Mouse (Mus musculus) heart, adult 2 months (tissue): Measurements from ENCODE around the gene Abcc2. TPM values are rescaled to one million over a fixed set of nuclear protein-coding genes. Genes with fewer than 3 reads are reported as not detected.

ENCODE experiments used
- DNase-seq, 2 experiments: peaks; one replicate each; pipeline ENCODE4 v3.0.0; 2021
- H3K27ac ChIP-seq: fragments of 200-600 bp; 2 replicates; pipeline ENCODE4 v1.8.1; 2022
- H3K27me3 ChIP-seq: fragments of 200-500 bp; 2 replicates; pipeline ENCODE4 v1.6.1; 2012; ENCODE audit warnings: mild to moderate bottlenecking, low read length, inconsistent platforms, mixed read lengths; ENCODE audit not compliant: control insufficient read depth, insufficient read depth
- H3K36me3 ChIP-seq: fragments of 200-500 bp; 2 replicates; pipeline ENCODE4 v1.6.1; 2012; ENCODE audit warnings: low read length, inconsistent platforms; ENCODE audit not compliant: control insufficient read depth, insufficient read depth
- H3K4me1 ChIP-seq: fragments of 200-500 bp; 2 replicates; pipeline ENCODE4 v1.6.1; 2011; ENCODE audit warnings: low read length; ENCODE audit not compliant: control insufficient read depth, insufficient read depth
- H3K4me3 ChIP-seq: fragments of 200-600 bp; 2 replicates; pipeline ENCODE4 v1.8.1; 2022
- H3K79me2 ChIP-seq: fragments of 200-500 bp; replicated peaks from 2 replicates; pipeline ENCODE4 v1.6.1; 2012; ENCODE audit warnings: mild to moderate bottlenecking, inconsistent platforms, low read length, moderate library complexity, mixed read lengths; ENCODE audit not compliant: control insufficient read depth, insufficient read depth
- H3K9ac ChIP-seq: fragments of 200-500 bp; 2 replicates; pipeline ENCODE4 v1.6.1; 2012; ENCODE audit warnings: low read depth, mild to moderate bottlenecking, control low read depth, inconsistent platforms, low read length, mixed read lengths
- CTCF ChIP-seq: fragments of 200-600 bp; IDR thresholded peaks from 2 replicates; pipeline ENCODE4 v1.8.1; 2022; ENCODE audit warnings: antibody characterized with exemption, mild to moderate bottlenecking, moderate library complexity
- EP300 ChIP-seq: fragments of 200-500 bp; IDR thresholded peaks from 2 replicates; pipeline ENCODE4 v1.6.1; 2011; ENCODE audit warnings: low read depth, low read length, control low read depth; ENCODE audit not compliant: insufficient read depth
- POLR2A ChIP-seq: fragments of 200-500 bp; IDR thresholded peaks from 2 replicates; pipeline ENCODE4 v1.6.1; 2011; ENCODE audit warnings: mild to moderate bottlenecking, low read depth, low read length, control low read depth; ENCODE audit not compliant: insufficient read depth
- WGBS: fragments of 180-500 bp; shearing (Covaris S2); methylation state at CpG from one replicate; pipeline ENCODE4 v1.1.7; 2018; 5-methylcytosine and 5-hydroxymethylcytosine counted together
- intact Hi-C: fragments of 180-260 bp; cut with DNase I; formaldehyde crosslinking; loops from one replicate; pipeline ENCODE4 v1.15.1; 2025
- polyA plus RNA-seq: library from polyadenylated mRNA; depleted of rRNA; stranded (reverse); fragments of >200 nt; gene quantifications from 2 replicates; pipeline ENCODE4 v1.2.3, GENCODE M21; 2012
- total RNA-seq, 2 experiments: library from RNA; stranded (reverse); gene quantifications; 2 replicates each; pipeline ENCODE4 v1.2.3; 2021

Abcc2 gene
- total and polyA plus RNA-seq, 3 experiments: 0.06 TPM; not detected in 2

GRCm38 (mm10) chr19:43752489-43753225, 29.3 kb upstream of the Abcc2 start, which contains the start of the genes Cutc and Cox15:
Cutc (plus strand) TSS chr19:43752996.
Cox15 (minus strand) TSS chr19:43753000.
- peak; percentile 98 to 99 for DNase-seq
- Histone ChIP-seq H3K27ac (peak within 1 kb of the TSS; percentile 98), H3K4me1 (no peaks in the 10 kb centered on the region; the same call in 1 of the 2 replicates), H3K4me3 (peak within 1 kb of the TSS; percentile 78), H3K36me3 (peaks cover 5% of the 10 kb centered on the region; the same call in 1 of the 2 replicates), H3K79me2 (no peaks in the 10 kb centered on the region), H3K27me3 (no peaks in the 10 kb centered on the region), H3K9ac (peak within 1 kb of the TSS; percentile 95)
- intact Hi-C loops: loop anchor here (2.0 to 10.0 kb wide), 5 partner anchors 64 to 322 kb away; partner anchors contain the start of genes Entpd7 and Slc25a28
- TF ChIP-seq POLR2A: peak; percentile 89
- no peak for TF ChIP-seq EP300
- under 1% methylated on average over 62 of the region's 62 CpGs for WGBS

- peak overlapping the region; percentile 78 for H3K4me3 ChIP-seq
- intact Hi-C loops: loop anchor here (2.0 to 10.0 kb wide), 5 partner anchors 65 to 321 kb away; partner anchors contain the start of genes Entpd7 and Slc25a28
- no peaks in the 10 kb centered on the region; the same call in 1 of the 2 replicates for H3K4me1 ChIP-seq
- no peaks in the 10 kb centered on the region for H3K79me2 ChIP-seq
- H3K36me3 ChIP-seq: peaks cover 5% of the 10 kb centered on the region; the same call in 1 of the 2 replicates
- H3K27me3 ChIP-seq: no peaks in the 10 kb centered on the region
- peak; percentile 85 for TF ChIP-seq EP300
- peak; percentile 86 for TF ChIP-seq CTCF
- no peak; the same call in 1 of the 2 replicates for TF ChIP-seq POLR2A
- WGBS: 2% methylated on average over 23 of the region's 24 CpGs
- peak; percentile 92 for DNase-seq
- peak overlapping the region; percentile 98 for H3K27ac ChIP-seq
- H3K9ac ChIP-seq: peak overlapping the region; percentile 95
These were observed 28.7 kb upstream of the Abcc2 start for GRCm38 (mm10) chr19:43753226-43753835.

GRCm38 (mm10) chr19:43754237-43754636, 27.8 kb upstream of the Abcc2 start:
- no peaks in the 10 kb centered on the region for H3K27me3 ChIP-seq
- peaks cover 5% of the 10 kb centered on the region; the same call in 1 of the 2 replicates for H3K36me3 ChIP-seq
- H3K9ac ChIP-seq: no peak overlapping the region
- no peaks in the 10 kb centered on the region; the same call in 1 of the 2 replicates for H3K4me1 ChIP-seq
- H3K79me2 ChIP-seq: no peaks in the 10 kb centered on the region
- intact Hi-C loops: loop anchor here (5.0 to 10.0 kb wide), 4 partner anchors 82 to 321 kb away; partner anchors contain the start of gene Slc25a28
- H3K27ac ChIP-seq: no peak overlapping the region
- WGBS: 82% methylated on average over 2 of the region's 2 CpGs
- DNase-seq: no peak
- no peak overlapping the region for H3K4me3 ChIP-seq
- TF ChIP-seq POLR2A (no peak), EP300 (no peak), CTCF (no peak)

- peaks cover 5% of the 10 kb centered on the region; the same call in 1 of the 2 replicates for H3K36me3 ChIP-seq
- intact Hi-C loops: loop anchor here (5.0 to 10.0 kb wide), 4 partner anchors 83 to 320 kb away; partner anchors contain the start of gene Slc25a28
These were observed 27.1 kb upstream of the Abcc2 start for GRCm38 (mm10) chr19:43754872-43755271.

GRCm38 (mm10) chr19:43760504-43760903, 21.5 kb upstream of the Abcc2 start:
- 10% methylated on average over 6 of the region's 6 CpGs for WGBS

More at GRCm38 (mm10) chr19:43754872-43755271, 27.1 kb upstream of the Abcc2 start:
- H3K4me3 ChIP-seq: no peak overlapping the region
- H3K27ac ChIP-seq: no peak overlapping the region
- WGBS: 49% methylated on average over 2 of the region's 2 CpGs
- no peaks in the 10 kb centered on the region for H3K79me2 ChIP-seq
- no peak overlapping the region for H3K9ac ChIP-seq
- no peaks in the 10 kb centered on the region; the same call in 1 of the 2 replicates for H3K4me1 ChIP-seq
- no peak for DNase-seq
- TF ChIP-seq POLR2A (no peak), CTCF (no peak), EP300 (no peak)
- H3K27me3 ChIP-seq: no peaks in the 10 kb centered on the region

More at GRCm38 (mm10) chr19:43760504-43760903, 21.5 kb upstream of the Abcc2 start:
- TF ChIP-seq CTCF (peak; percentile 81), EP300 (no peak)
- no peak overlapping the region for H3K27ac ChIP-seq
- H3K36me3 ChIP-seq: no peaks in the 10 kb centered on the region
- peak; percentile 52 to 77 for DNase-seq
- intact Hi-C loops: loop anchor here (5.0 kb wide), 1 partner anchor 128 kb away; no protein-coding TSS in a partner anchor
- no peak overlapping the region for H3K4me3 ChIP-seq
- H3K4me1 ChIP-seq: no peaks in the 10 kb centered on the region
- no peaks in the 10 kb centered on the region for H3K79me2 ChIP-seq
- H3K9ac ChIP-seq: no peak overlapping the region
- H3K27me3 ChIP-seq: no peaks in the 10 kb centered on the region
